Mouse (Mus musculus): ENCODE data around the gene Plp2. TPM values are rescaled to one million over a fixed set of nuclear protein-coding genes. Genes with fewer than 3 reads are reported as not detected.
"Not testable (repeated sequence)": the region's sequence is repeated elsewhere in the genome, so short reads cannot be mapped to it uniquely, and the experiment has no call there.

Gene Plp2
- polyA plus RNA-seq (2016; fragmentation: Nextera tagmentation; extraction: Ambion mirVana): 29.2 and 33.2 TPM in 2 replicates

GRCm38 (mm10) chrX:7670921-7671623 is at the start of gene Plp2:
TSS of gene Plp2 (minus strand) at chrX:7671390.
- Histone ChIP-seq H3K9me3 (no peaks in the 10 kb centered on the region), H3K36me3 (no peaks in the 10 kb centered on the region; the same call in 1 of the 2 replicates), H3K27me3 (peaks cover 6% of the 10 kb centered on the region), H3K4me1 (no peaks in the 10 kb centered on the region), H3K4me2 (replicated peaks) (peak within 1 kb of the TSS; percentile 49), H3K9ac (replicated peaks) (peak within 1 kb of the TSS; percentile 24; the same call in 1 of the 2 replicates), H3K27ac (replicated peaks) (no peak within 1 kb of the TSS), H3K4me3 (peak within 1 kb of the TSS; percentile 39)
- ATAC-seq (ENCODE audit: low FRiP score, low read depth): peak; percentile 13
- 18% methylated on average over 36 of the region's 36 CpGs for WGBS

- not testable (repeated sequence) for H3K27ac ChIP-seq (replicated peaks); H3K27me3 ChIP-seq; H3K4me1 ChIP-seq; H3K4me3 ChIP-seq; H3K9me3 ChIP-seq; ATAC-seq (ENCODE audit: low FRiP score, low read depth); H3K4me2 ChIP-seq (replicated peaks); H3K36me3 ChIP-seq; H3K9ac ChIP-seq (replicated peaks)
- WGBS: 32% methylated on average over 1 of the region's 1 CpGs
Measured at GRCm38 (mm10) chrX:7716058-7716457, 44.9 kb upstream of the Plp2 start.

- Histone ChIP-seq H3K9ac (replicated peaks) (peak within 1 kb of the TSS; percentile 37; the same call in 1 of the 2 replicates), H3K4me3 (peak within 1 kb of the TSS; percentile 34), H3K4me2 (replicated peaks) (peak within 1 kb of the TSS; percentile 50), H3K27ac (replicated peaks) (0 out of 2 replicates have a peak within 1 kb of the TSS, but pooled peaks have one; percentile 39)
- not testable (repeated sequence) for H3K27me3 ChIP-seq, H3K4me1 ChIP-seq, H3K9me3 ChIP-seq, H3K36me3 ChIP-seq
- peak; percentile 98 for ATAC-seq (ENCODE audit: low FRiP score, low read depth)
- WGBS: 16% methylated on average over 53 of the region's 60 CpGs
Measured at GRCm38 (mm10) chrX:7714135-7714899, 43.1 kb upstream of the Plp2 start, which contains the start of gene Wdr45. TSS of gene Wdr45 (plus strand) at chrX:7714333.

GRCm38 (mm10) chrX:7713764-7714134 is 42.6 kb upstream of the Plp2 start:
- 32% methylated on average over 6 of the region's 12 CpGs for WGBS
- Histone ChIP-seq H3K4me2 (replicated peaks) (peak overlapping the region; percentile 50), H3K4me3 (peak overlapping the region; percentile 34), H3K27ac (replicated peaks) (0 out of 2 replicates have a peak overlapping the region, but pooled peaks have one; percentile 39), H3K9ac (replicated peaks) (peak overlapping the region; percentile 37; the same call in 1 of the 2 replicates)
- H3K27me3 ChIP-seq; H3K36me3 ChIP-seq; H3K9me3 ChIP-seq; H3K4me1 ChIP-seq; ATAC-seq (ENCODE audit: low FRiP score, low read depth): not testable (repeated sequence)

- ATAC-seq (ENCODE audit: low FRiP score, low read depth): peak; percentile 94
- WGBS: 23% methylated on average over 33 of the region's 33 CpGs
- H3K27ac ChIP-seq (replicated peaks): no peak within 1 kb of the TSS
- H3K4me1 ChIP-seq: 0 out of 2 replicates have a peak, but pooled peaks cover 4% of the 10 kb centered on the region
- peak within 1 kb of the TSS; percentile 57 for H3K4me2 ChIP-seq (replicated peaks)
- H3K27me3 ChIP-seq: no peaks in the 10 kb centered on the region
- H3K9ac ChIP-seq (replicated peaks): peak within 1 kb of the TSS; percentile 57
- H3K36me3 ChIP-seq: peaks cover 3% of the 10 kb centered on the region
- peak within 1 kb of the TSS; percentile 57 for H3K4me3 ChIP-seq
- no peaks in the 10 kb centered on the region for H3K9me3 ChIP-seq
Measured at GRCm38 (mm10) chrX:7696954-7697381, 25.8 kb upstream of the Plp2 start, which contains the start of gene Gpkow. TSS of gene Gpkow (plus strand) at chrX:7697131.

GRCm38 (mm10) chrX:7696520-7696919 is 25.3 kb upstream of the Plp2 start:
- Histone ChIP-seq H3K9ac (replicated peaks) (no peak overlapping the region), H3K27ac (replicated peaks) (no peak overlapping the region), H3K4me1 (0 out of 2 replicates have a peak, but pooled peaks cover 4% of the 10 kb centered on the region), H3K9me3 (no peaks in the 10 kb centered on the region), H3K27me3 (no peaks in the 10 kb centered on the region), H3K4me2 (replicated peaks) (peak overlapping the region; percentile 40), H3K36me3 (no peaks in the 10 kb centered on the region; the same call in 1 of the 2 replicates), H3K4me3 (0 out of 2 replicates have a peak overlapping the region, but pooled peaks have one; percentile 57)
- WGBS: 45% methylated on average over 6 of the region's 6 CpGs
- no peak; the same call in 1 of the 2 replicates for ATAC-seq (ENCODE audit: low FRiP score, low read depth)

GRCm38 (mm10) chrX:7692862-7693261 is 21.7 kb upstream of the Plp2 start:
- WGBS: 46% methylated on average over 4 of the region's 4 CpGs
- H3K27ac ChIP-seq (replicated peaks): no peak overlapping the region
- no peak for ATAC-seq (ENCODE audit: low FRiP score, low read depth)
- H3K9ac ChIP-seq (replicated peaks): no peak overlapping the region
- H3K27me3 ChIP-seq: no peaks in the 10 kb centered on the region
- no peak overlapping the region for H3K4me3 ChIP-seq
- H3K36me3 ChIP-seq: no peaks in the 10 kb centered on the region
- no peaks in the 10 kb centered on the region for H3K9me3 ChIP-seq
- H3K4me1 ChIP-seq: 0 out of 2 replicates have a peak, but pooled peaks cover 3% of the 10 kb centered on the region
- H3K4me2 ChIP-seq (replicated peaks): no peak overlapping the region

- Histone ChIP-seq H3K4me2 (replicated peaks) (no peak overlapping the region), H3K4me3 (no peak overlapping the region), H3K4me1 (no peaks in the 10 kb centered on the region), H3K9ac (replicated peaks) (no peak overlapping the region), H3K27me3 (no peaks in the 10 kb centered on the region), H3K27ac (replicated peaks) (no peak overlapping the region), H3K36me3 (no peaks in the 10 kb centered on the region), H3K9me3 (no peaks in the 10 kb centered on the region)
- 76% methylated on average over 3 of the region's 3 CpGs for WGBS
- no peak for ATAC-seq (ENCODE audit: low FRiP score, low read depth)
Measured at GRCm38 (mm10) chrX:7690486-7690885, 19.3 kb upstream of the Plp2 start.

- no peak for ATAC-seq (ENCODE audit: low FRiP score, low read depth)
- no peak overlapping the region for H3K4me3 ChIP-seq
- no peak overlapping the region for H3K9ac ChIP-seq (replicated peaks)
- 79% methylated on average over 2 of the region's 2 CpGs for WGBS
- H3K27me3 ChIP-seq: no peaks in the 10 kb centered on the region
- H3K36me3 ChIP-seq: no peaks in the 10 kb centered on the region
- H3K9me3 ChIP-seq: no peaks in the 10 kb centered on the region
- no peaks in the 10 kb centered on the region for H3K4me1 ChIP-seq
- H3K27ac ChIP-seq (replicated peaks): no peak overlapping the region
- no peak overlapping the region for H3K4me2 ChIP-seq (replicated peaks)
Measured at GRCm38 (mm10) chrX:7688321-7688720, 17.1 kb upstream of the Plp2 start.

- no peak within 1 kb of the TSS for H3K27ac ChIP-seq (replicated peaks)
- WGBS: 68% methylated on average over 14 of the region's 14 CpGs
- peak within 1 kb of the TSS; percentile 49 for H3K4me2 ChIP-seq (replicated peaks)
- no peaks in the 10 kb centered on the region for H3K9me3 ChIP-seq
- no peaks in the 10 kb centered on the region for H3K4me1 ChIP-seq
- ATAC-seq (ENCODE audit: low FRiP score, low read depth): no peak
- peak within 1 kb of the TSS; percentile 28 for H3K4me3 ChIP-seq
- H3K36me3 ChIP-seq: no peaks in the 10 kb centered on the region
- no peaks in the 10 kb centered on the region for H3K27me3 ChIP-seq
- no peak within 1 kb of the TSS for H3K9ac ChIP-seq (replicated peaks)
Measured at GRCm38 (mm10) chrX:7680864-7681263, 9.7 kb upstream of the Plp2 start, which contains the start of gene Magix. TSS of gene Magix (minus strand) at chrX:7681251.

- Histone ChIP-seq H3K4me3 (peak overlapping the region; percentile 28), H3K4me1 (no peaks in the 10 kb centered on the region), H3K9me3 (no peaks in the 10 kb centered on the region), H3K4me2 (replicated peaks) (peak overlapping the region; percentile 49), H3K27me3 (peaks cover under 1% of the 10 kb centered on the region), H3K36me3 (no peaks in the 10 kb centered on the region), H3K9ac (replicated peaks) (no peak overlapping the region), H3K27ac (replicated peaks) (no peak overlapping the region)
- peak; percentile 63 for ATAC-seq (ENCODE audit: low FRiP score, low read depth)
- WGBS: 21% methylated on average over 12 of the region's 12 CpGs
Measured at GRCm38 (mm10) chrX:7680057-7680412, 8.8 kb upstream of the Plp2 start.
